Mouse (Mus musculus) liver, embryonic 12.5 days (tissue): ENCODE data around the gene March4. TPM values are rescaled to one million over a fixed set of nuclear protein-coding genes. Genes with fewer than 3 reads are reported as not detected.

Source experiments
- ATAC-seq: fragments of 200-750 bp; cut with Nextera tagmentation; 2 replicates; pipeline ENCODE4 v1.8.0; 2017; ENCODE audit warnings: moderate number of reproducible peaks, mild to moderate bottlenecking, moderate library complexity
- H3K27ac ChIP-seq: fragments of 300-500 bp; sonication (generic); 2 replicates; pipeline ENCODE4 v1.5.1; 2016; ENCODE audit warnings: mild to moderate bottlenecking
- H3K27me3 ChIP-seq: fragments of 300-500 bp; sonication (generic); replicated peaks from 2 replicates; pipeline ENCODE4 v1.6.1; 2016; ENCODE audit warnings: mild to moderate bottlenecking, moderate library complexity
- H3K36me3 ChIP-seq: fragments of 300-500 bp; sonication (generic); 2 replicates; pipeline ENCODE4 v1.6.1; 2016; ENCODE audit warnings: mild to moderate bottlenecking, moderate library complexity
- H3K4me1 ChIP-seq: fragments of 300-500 bp; sonication (generic); 2 replicates; pipeline ENCODE4 v1.6.1; 2016
- H3K4me2 ChIP-seq: fragments of 300-500 bp; sonication (generic); 2 replicates; pipeline ENCODE4 v1.6.1; 2016; ENCODE audit warnings: mild to moderate bottlenecking, moderate library complexity
- H3K4me3 ChIP-seq: fragments of 300-500 bp; sonication (generic); 2 replicates; pipeline ENCODE4 v1.5.1; 2016; ENCODE audit warnings: mild to moderate bottlenecking, moderate library complexity
- H3K9ac ChIP-seq: fragments of 300-500 bp; sonication (generic); 2 replicates; pipeline ENCODE4 v1.6.1; 2016; ENCODE audit warnings: mild to moderate bottlenecking, moderate library complexity
- H3K9me3 ChIP-seq: fragments of 300-500 bp; sonication (generic); replicated peaks from 2 replicates; pipeline ENCODE4 v1.6.1; 2016; ENCODE audit warnings: mild to moderate bottlenecking, moderate library complexity
- WGBS: fragments of 180-500 bp; shearing (Covaris S2); methylation state at CpG from one replicate; pipeline ENCODE4 v1.1.7; 2016; ENCODE audit not compliant: insufficient replicate concordance; 5-methylcytosine and 5-hydroxymethylcytosine counted together
- polyA plus RNA-seq: library from polyadenylated mRNA; unstranded; fragments of >200 nt; fragmentation: Nextera tagmentation; extraction: Ambion mirVana; gene quantifications from 2 replicates; pipeline ENCODE4 v1.2.1, GENCODE M21; 2016

Gene March4
- polyA plus RNA-seq, 1 experiment from 2014 or later, result not detected

GRCm38 (mm10) chr1:72464926-72465583 is 71.7 kb downstream of the March4 start:
- WGBS, result 36% methylated on average over 12 of the region's 12 CpGs
- no peak overlapping the region for H3K9ac ChIP-seq
- H3K9me3 ChIP-seq, result no peaks in the 10 kb centered on the region
- ATAC-seq, result no peak
- H3K36me3 ChIP-seq, result no peaks in the 10 kb centered on the region
- no peaks in the 10 kb centered on the region for H3K27me3 ChIP-seq
- no peaks in the 10 kb centered on the region for H3K4me1 ChIP-seq
- no peak overlapping the region for H3K4me3 ChIP-seq
- H3K4me2 ChIP-seq, result no peak overlapping the region
- no peak overlapping the region for H3K27ac ChIP-seq

DNA sequence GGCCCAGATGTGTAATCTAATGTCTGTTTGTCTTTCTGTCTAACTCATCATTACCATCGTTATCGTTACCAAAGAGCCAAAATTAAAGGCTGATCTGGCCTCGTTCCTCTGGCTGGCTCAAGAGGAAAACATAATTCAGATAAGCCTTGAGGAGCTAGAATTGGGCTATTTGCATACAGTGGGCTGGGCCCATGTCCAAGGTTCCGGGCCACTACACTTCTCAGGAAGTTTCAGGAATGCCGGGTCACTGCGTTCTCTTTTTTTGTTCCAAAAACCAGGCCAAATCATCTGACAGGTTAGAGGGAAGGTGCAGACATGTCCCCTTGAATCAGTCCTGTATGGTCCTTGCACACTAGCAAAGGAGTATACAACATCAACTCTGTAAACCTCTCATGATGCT is 74.2 kb downstream of the March4 start:
- H3K4me3 ChIP-seq, result no peak overlapping the region
- H3K9me3 ChIP-seq, result no peaks in the 10 kb centered on the region
- no peaks in the 10 kb centered on the region for H3K4me1 ChIP-seq
- no peak overlapping the region for H3K9ac ChIP-seq
- ATAC-seq, result no peak
- H3K36me3 ChIP-seq, result no peaks in the 10 kb centered on the region
- no peaks in the 10 kb centered on the region for H3K27me3 ChIP-seq
- H3K27ac ChIP-seq, result no peak overlapping the region
- 69% methylated on average over 6 of the region's 6 CpGs for WGBS
- H3K4me2 ChIP-seq, result no peak overlapping the region

DNA sequence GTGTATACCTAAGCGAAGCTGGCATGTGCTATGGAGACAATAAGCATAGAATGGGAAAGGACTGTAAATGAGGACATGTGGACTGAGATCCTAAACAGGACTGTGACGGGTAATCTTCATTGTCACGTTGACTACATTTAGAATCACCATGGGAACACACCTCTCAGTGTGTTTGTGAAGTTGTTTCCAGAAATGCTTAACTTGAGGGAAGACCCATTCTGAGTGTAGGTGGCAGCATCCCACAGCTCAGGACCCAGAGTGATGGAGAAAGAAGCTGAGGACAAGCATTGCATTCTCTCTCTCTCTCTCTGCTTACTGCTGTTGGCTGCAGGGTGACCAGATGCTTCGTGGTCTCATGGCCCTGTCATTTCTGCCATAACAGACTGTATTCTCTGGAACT is 79.1 kb downstream of the March4 start:
- no peaks in the 10 kb centered on the region for H3K27me3 ChIP-seq
- H3K9ac ChIP-seq, result no peak overlapping the region
- H3K36me3 ChIP-seq, result no peaks in the 10 kb centered on the region
- H3K9me3 ChIP-seq, result no peaks in the 10 kb centered on the region
- 61% methylated on average over 4 of the region's 4 CpGs for WGBS
- H3K4me1 ChIP-seq, result no peaks in the 10 kb centered on the region
- H3K27ac ChIP-seq, result no peak overlapping the region
- no peak for ATAC-seq
- no peak overlapping the region for H3K4me2 ChIP-seq
- no peak overlapping the region for H3K4me3 ChIP-seq

DNA sequence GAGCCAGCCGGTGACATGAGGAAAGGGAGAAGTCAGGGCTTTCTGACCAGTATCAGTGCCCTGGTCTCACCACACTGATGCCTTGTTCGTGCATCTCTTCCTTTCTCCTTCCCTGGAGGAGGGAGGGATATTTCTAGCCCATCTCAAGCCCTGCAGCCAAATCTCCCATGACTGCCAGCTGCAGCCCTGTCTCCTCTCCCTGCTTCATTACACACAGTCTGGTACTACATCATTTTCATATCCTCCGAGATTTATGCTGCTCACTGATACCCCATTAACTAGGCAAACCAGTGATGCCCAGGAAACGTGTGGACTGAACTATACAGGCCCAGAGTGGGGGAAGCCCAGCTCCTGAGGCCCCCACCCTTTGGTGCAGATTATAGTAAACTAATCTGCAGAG is 80.8 kb downstream of the March4 start:
- no peaks in the 10 kb centered on the region for H3K36me3 ChIP-seq
- no peak overlapping the region for H3K4me2 ChIP-seq
- no peaks in the 10 kb centered on the region for H3K27me3 ChIP-seq
- no peak overlapping the region for H3K9ac ChIP-seq
- H3K9me3 ChIP-seq, result no peaks in the 10 kb centered on the region
- WGBS, result 59% methylated on average over 4 of the region's 4 CpGs
- H3K4me1 ChIP-seq, result no peaks in the 10 kb centered on the region
- no peak overlapping the region for H3K27ac ChIP-seq
- H3K4me3 ChIP-seq, result no peak overlapping the region
- no peak for ATAC-seq

DNA sequence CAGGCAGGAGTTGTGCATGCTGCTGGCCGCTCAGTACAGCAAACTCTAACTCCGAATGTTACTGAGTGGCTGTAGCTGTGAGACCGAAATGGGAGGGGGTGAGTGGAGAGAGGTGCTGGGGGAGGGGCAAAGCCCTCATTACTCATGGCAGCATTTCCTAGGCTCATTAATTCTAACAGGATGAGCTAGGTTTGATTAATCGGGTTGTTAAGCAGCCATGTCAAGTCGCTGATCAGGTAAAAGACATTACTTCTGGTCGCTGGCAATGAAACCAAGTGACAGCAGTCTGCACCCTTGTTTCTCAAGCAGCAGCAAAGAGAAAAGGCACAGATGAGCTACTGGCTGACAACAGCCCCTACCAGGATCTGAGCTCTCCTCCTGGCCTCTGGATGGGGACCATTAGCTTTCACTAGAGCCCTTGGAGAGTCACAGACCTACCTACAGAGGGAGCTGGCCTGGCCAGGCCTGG is 82.0 kb downstream of the March4 start:
- Histone ChIP-seq H3K9me3 (no peaks in the 10 kb centered on the region), H3K27me3 (no peaks in the 10 kb centered on the region), H3K4me3 (no peak overlapping the region), H3K9ac (no peak overlapping the region), H3K36me3 (no peaks in the 10 kb centered on the region), H3K27ac (no peak overlapping the region), H3K4me2 (no peak overlapping the region), H3K4me1 (no peaks in the 10 kb centered on the region)
- WGBS, result 52% methylated on average over 6 of the region's 6 CpGs
- no peak for ATAC-seq

DNA sequence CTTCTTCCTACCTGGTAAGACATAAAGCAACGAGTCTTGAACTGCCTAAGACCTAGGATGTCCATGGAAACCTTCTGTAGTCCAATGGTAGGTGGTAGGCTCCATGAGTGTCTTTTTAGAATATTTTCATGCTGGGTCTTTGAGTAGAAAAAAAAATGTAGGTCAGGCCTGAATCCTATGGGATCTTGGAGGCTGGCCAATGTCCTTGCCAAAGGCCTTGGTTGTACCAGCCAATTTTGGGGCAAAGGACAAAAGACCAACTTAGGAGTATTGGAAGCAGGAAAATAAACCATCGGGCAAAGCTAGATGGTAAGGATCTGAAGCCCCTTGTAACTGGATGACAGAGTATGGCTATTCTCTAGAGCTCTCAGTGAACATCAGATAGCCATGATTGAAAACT is 83.9 kb downstream of the March4 start:
- H3K4me1 ChIP-seq, result no peaks in the 10 kb centered on the region
- no peak overlapping the region for H3K4me3 ChIP-seq
- no peaks in the 10 kb centered on the region for H3K27me3 ChIP-seq
- H3K9me3 ChIP-seq, result no peaks in the 10 kb centered on the region
- no peak overlapping the region for H3K27ac ChIP-seq
- no peak overlapping the region for H3K4me2 ChIP-seq
- H3K36me3 ChIP-seq, result no peaks in the 10 kb centered on the region
- H3K9ac ChIP-seq, result no peak overlapping the region
- 60% methylated on average over 2 of the region's 2 CpGs for WGBS
- ATAC-seq, result no peak

- Histone ChIP-seq H3K4me2 (no peak overlapping the region), H3K4me3 (no peak overlapping the region), H3K9me3 (no peaks in the 10 kb centered on the region), H3K36me3 (no peaks in the 10 kb centered on the region), H3K27me3 (no peaks in the 10 kb centered on the region), H3K9ac (no peak overlapping the region), H3K27ac (no peak overlapping the region), H3K4me1 (no peaks in the 10 kb centered on the region)
- no peak for ATAC-seq
- WGBS, result 65% methylated on average over 4 of the region's 4 CpGs
Observed at GRCm38 (mm10) chr1:72450790-72451189, 85.9 kb downstream of the March4 start.

DNA sequence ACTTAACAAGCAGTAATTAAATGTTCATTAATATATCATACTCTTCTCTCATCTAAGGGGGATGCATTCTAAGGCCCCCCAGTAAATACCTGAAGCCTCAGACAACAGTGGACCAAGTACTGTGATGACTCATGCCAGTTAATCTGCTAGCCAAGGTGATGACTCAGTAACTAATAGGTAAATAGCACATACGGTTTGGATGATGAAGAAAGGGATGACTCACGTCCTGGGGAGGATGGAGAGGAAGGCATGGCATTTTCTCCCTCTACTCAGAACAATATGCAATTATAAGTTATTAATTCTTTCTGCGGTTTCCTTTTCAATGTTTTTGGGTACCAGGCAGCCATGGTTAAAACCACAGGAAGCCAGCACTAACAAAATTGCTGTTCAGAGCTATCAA is 87.0 kb downstream of the March4 start:
- H3K9ac ChIP-seq, result no peak overlapping the region
- no peak overlapping the region for H3K4me3 ChIP-seq
- no peak for ATAC-seq
- H3K9me3 ChIP-seq, result no peaks in the 10 kb centered on the region
- no peak overlapping the region for H3K4me2 ChIP-seq
- H3K27me3 ChIP-seq, result no peaks in the 10 kb centered on the region
- H3K36me3 ChIP-seq, result no peaks in the 10 kb centered on the region
- no peak overlapping the region for H3K27ac ChIP-seq
- WGBS, result 48% methylated on average over 3 of the region's 3 CpGs
- no peaks in the 10 kb centered on the region for H3K4me1 ChIP-seq

DNA sequence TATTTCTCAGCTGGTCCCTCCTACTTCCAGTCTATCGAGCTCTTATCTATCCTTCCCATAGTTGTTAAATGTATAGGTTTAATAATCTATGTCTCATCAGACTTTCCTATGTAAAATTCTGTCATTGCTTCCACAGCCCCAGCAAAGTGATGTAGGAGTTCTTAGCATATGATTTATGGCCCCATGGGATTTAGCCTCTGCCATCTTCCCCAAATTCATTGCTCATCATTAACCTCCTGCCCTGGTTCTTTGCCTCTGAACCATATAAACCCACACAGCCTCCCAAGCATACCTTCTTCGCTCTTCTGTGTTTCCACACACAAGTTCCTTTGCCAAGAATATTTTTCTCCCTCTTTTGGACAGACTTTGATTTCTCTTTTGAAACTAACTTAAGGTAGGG is 94.0 kb downstream of the March4 start:
- Histone ChIP-seq H3K9ac (no peak overlapping the region), H3K27me3 (no peaks in the 10 kb centered on the region), H3K36me3 (no peaks in the 10 kb centered on the region), H3K4me1 (no peaks in the 10 kb centered on the region), H3K9me3 (no peaks in the 10 kb centered on the region), H3K27ac (no peak overlapping the region), H3K4me2 (no peak overlapping the region), H3K4me3 (no peak overlapping the region)
- 78% methylated on average over 2 of the region's 2 CpGs for WGBS
- no peak for ATAC-seq

DNA sequence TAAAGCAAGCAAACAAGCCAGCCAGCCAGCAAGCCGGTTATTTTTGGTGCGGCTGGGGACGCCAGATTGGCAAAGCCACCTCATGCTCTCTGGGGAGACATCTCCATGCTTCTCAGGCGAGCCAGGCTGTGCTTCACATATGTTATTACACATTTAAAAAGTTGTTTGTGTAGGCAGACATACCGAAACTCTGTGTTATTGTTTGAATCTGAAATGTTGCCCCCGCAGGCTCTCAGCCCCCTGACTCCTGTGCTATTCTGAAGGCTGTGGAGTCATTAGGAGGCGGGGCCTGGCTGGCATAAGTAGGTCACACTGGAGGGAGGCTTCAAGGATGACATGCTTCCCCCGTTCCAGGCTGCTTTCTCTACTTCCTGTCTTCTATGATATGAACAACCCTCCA is 97.6 kb downstream of the March4 start:
- Histone ChIP-seq H3K4me2 (no peak overlapping the region), H3K9ac (no peak overlapping the region), H3K27me3 (no peaks in the 10 kb centered on the region), H3K9me3 (no peaks in the 10 kb centered on the region), H3K36me3 (no peaks in the 10 kb centered on the region), H3K27ac (no peak overlapping the region), H3K4me1 (no peaks in the 10 kb centered on the region), H3K4me3 (no peak overlapping the region)
- 62% methylated on average over 8 of the region's 8 CpGs for WGBS
- ATAC-seq, result no peak

DNA sequence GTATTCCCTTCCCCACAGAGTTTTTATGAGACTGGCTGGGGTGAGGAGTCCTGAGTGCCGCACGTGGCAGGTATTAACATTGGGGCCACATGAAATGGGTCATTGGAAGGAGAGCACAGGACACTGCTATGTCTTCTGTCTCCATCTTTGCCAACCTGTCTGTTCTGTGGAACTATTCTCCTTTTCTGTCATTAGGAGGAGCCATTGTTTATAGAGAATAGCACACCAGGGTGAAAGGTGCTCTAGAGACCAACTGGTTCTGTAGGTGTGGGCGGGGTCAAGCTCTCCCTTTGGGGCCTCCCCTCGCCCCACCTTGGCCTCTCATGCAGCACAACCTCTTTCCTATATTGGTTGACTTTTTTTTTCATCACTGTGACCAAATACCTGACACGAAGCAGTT is 99.8 kb downstream of the March4 start:
- 66% methylated on average over 5 of the region's 5 CpGs for WGBS
- Histone ChIP-seq H3K9ac (no peak overlapping the region), H3K27ac (no peak overlapping the region), H3K9me3 (no peaks in the 10 kb centered on the region), H3K27me3 (no peaks in the 10 kb centered on the region), H3K4me3 (no peak overlapping the region), H3K4me2 (no peak overlapping the region), H3K4me1 (no peaks in the 10 kb centered on the region), H3K36me3 (no peaks in the 10 kb centered on the region)
- ATAC-seq, result no peak

- H3K27me3 ChIP-seq, result no peaks in the 10 kb centered on the region
- no peak overlapping the region for H3K4me3 ChIP-seq
- H3K36me3 ChIP-seq, result no peaks in the 10 kb centered on the region
- H3K4me2 ChIP-seq, result no peak overlapping the region
- no peaks in the 10 kb centered on the region for H3K9me3 ChIP-seq
- 51% methylated on average over 3 of the region's 3 CpGs for WGBS
- no peak overlapping the region for H3K9ac ChIP-seq
- no peaks in the 10 kb centered on the region for H3K4me1 ChIP-seq
- no peak for ATAC-seq
- no peak overlapping the region for H3K27ac ChIP-seq
Observed at GRCm38 (mm10) chr1:72434510-72434909, 102.2 kb downstream of the March4 start.

- Histone ChIP-seq H3K4me2 (no peak overlapping the region), H3K4me3 (no peak overlapping the region), H3K9me3 (no peaks in the 10 kb centered on the region), H3K36me3 (no peaks in the 10 kb centered on the region), H3K4me1 (no peaks in the 10 kb centered on the region), H3K27me3 (no peaks in the 10 kb centered on the region), H3K27ac (no peak overlapping the region), H3K9ac (no peak overlapping the region)
- 74% methylated on average over 1 of the region's 1 CpGs for WGBS
- ATAC-seq, result no peak
Observed at GRCm38 (mm10) chr1:72432579-72432978, 104.2 kb downstream of the March4 start.
